Mouse (Mus musculus): ENCODE measurements around the gene 1700010I14Rik. TPM values are rescaled to one million over a fixed set of nuclear protein-coding genes. Genes with fewer than 3 reads are reported as not detected.

The 1700010I14Rik gene
- polyA plus RNA-seq, 1 experiment from 2014 or later: 2.6 TPM

GRCm38 (mm10) chr17:9031241-9032141, 43.4 kb downstream of the 1700010I14Rik start:
- H3K4me3 ChIP-seq: peak overlapping the region; percentile 30
- H3K27ac ChIP-seq (replicated peaks): no peak overlapping the region
- H3K27me3 ChIP-seq (replicated peaks; ENCODE audit: low read depth, poor library complexity, severe bottlenecking): no peaks in the 10 kb centered on the region; the same call in 1 of the 2 replicates
- H3K4me1 ChIP-seq: peaks cover 17% of the 10 kb centered on the region
- 19% methylated on average over 24 of the region's 24 CpGs for WGBS
- H3K9me3 ChIP-seq: no peaks in the 10 kb centered on the region
- DNase-seq (ENCODE audit: low spot score): peak; percentile 81
- no peaks in the 10 kb centered on the region for H3K36me3 ChIP-seq (replicated peaks)

GRCm38 (mm10) chr17:9032362-9033044, 44.4 kb downstream of the 1700010I14Rik start:
- WGBS: 67% methylated on average over 6 of the region's 6 CpGs
- no peaks in the 10 kb centered on the region; the same call in 1 of the 2 replicates for H3K27me3 ChIP-seq (replicated peaks; ENCODE audit: low read depth, poor library complexity, severe bottlenecking)
- H3K4me1 ChIP-seq: peaks cover 17% of the 10 kb centered on the region
- H3K9me3 ChIP-seq: no peaks in the 10 kb centered on the region
- no peak overlapping the region for H3K27ac ChIP-seq (replicated peaks)
- H3K4me3 ChIP-seq: no peak overlapping the region
- H3K36me3 ChIP-seq (replicated peaks): no peaks in the 10 kb centered on the region
- DNase-seq (ENCODE audit: low spot score): no peak

- Histone ChIP-seq H3K4me3 (no peak overlapping the region), H3K36me3 (replicated peaks) (no peaks in the 10 kb centered on the region), H3K4me1 (peaks cover 17% of the 10 kb centered on the region), H3K27ac (replicated peaks) (no peak overlapping the region), H3K27me3 (replicated peaks; ENCODE audit: low read depth, poor library complexity, severe bottlenecking) (no peaks in the 10 kb centered on the region; the same call in 1 of the 2 replicates), H3K9me3 (no peaks in the 10 kb centered on the region)
- DNase-seq (ENCODE audit: low spot score): no peak
- 87% methylated on average over 5 of the region's 5 CpGs for WGBS
These were observed 45.4 kb downstream of the 1700010I14Rik start for GRCm38 (mm10) chr17:9033511-9033910.

DNA sequence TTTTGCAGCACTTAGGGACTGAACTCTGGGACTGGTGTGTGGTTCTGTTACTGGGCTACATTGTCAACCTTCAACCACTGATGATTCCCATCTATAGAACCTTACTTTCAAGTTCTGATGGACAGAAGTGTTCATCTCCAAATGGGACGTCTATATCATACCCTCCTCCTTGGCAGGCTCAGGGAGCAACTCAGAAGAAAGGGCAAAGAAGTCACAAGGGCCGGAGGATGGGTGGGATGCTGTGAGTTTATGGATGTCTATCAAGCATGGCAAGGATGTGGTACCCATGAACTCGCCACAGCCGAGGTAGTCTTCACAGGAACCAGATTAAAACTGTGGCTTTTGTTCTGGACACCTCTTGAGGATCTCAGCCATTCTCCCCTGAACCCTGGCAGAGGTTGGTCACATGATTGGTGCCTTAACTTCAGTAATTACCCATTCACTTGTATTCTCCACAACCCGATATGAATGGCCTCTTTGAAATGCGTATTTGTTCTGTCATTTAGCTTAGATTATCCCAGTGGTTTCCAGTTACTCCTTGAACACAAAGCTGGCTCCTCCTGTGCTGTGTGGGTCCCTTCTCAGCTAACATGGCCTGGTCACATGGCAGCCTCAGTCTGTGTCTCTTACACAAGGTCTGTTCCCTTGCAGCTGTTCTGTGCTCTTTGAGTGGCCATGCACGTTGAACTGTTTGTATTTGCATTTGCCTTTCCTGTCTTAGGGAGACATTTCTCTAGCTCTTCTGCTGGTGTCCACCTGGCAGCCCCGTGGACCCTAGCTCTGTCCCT, 47.6 kb downstream of the 1700010I14Rik start:
- H3K4me3 ChIP-seq: no peak overlapping the region
- no peak for DNase-seq (ENCODE audit: low spot score)
- H3K9me3 ChIP-seq: no peaks in the 10 kb centered on the region
- H3K4me1 ChIP-seq: peaks cover 17% of the 10 kb centered on the region
- no peaks in the 10 kb centered on the region; the same call in 1 of the 2 replicates for H3K27me3 ChIP-seq (replicated peaks; ENCODE audit: low read depth, poor library complexity, severe bottlenecking)
- WGBS: 70% methylated on average over 8 of the region's 8 CpGs
- H3K27ac ChIP-seq (replicated peaks): no peak overlapping the region
- no peaks in the 10 kb centered on the region for H3K36me3 ChIP-seq (replicated peaks)

GRCm38 (mm10) chr17:9042723-9043122, 54.6 kb downstream of the 1700010I14Rik start:
- Histone ChIP-seq H3K27ac (replicated peaks) (no peak overlapping the region), H3K4me1 (no peaks in the 10 kb centered on the region), H3K36me3 (replicated peaks) (no peaks in the 10 kb centered on the region), H3K4me3 (no peak overlapping the region), H3K27me3 (replicated peaks; ENCODE audit: low read depth, poor library complexity, severe bottlenecking) (no peaks in the 10 kb centered on the region), H3K9me3 (no peaks in the 10 kb centered on the region)
- WGBS: 50% methylated on average over 2 of the region's 2 CpGs
- DNase-seq (ENCODE audit: low spot score): peak; percentile 56

DNA sequence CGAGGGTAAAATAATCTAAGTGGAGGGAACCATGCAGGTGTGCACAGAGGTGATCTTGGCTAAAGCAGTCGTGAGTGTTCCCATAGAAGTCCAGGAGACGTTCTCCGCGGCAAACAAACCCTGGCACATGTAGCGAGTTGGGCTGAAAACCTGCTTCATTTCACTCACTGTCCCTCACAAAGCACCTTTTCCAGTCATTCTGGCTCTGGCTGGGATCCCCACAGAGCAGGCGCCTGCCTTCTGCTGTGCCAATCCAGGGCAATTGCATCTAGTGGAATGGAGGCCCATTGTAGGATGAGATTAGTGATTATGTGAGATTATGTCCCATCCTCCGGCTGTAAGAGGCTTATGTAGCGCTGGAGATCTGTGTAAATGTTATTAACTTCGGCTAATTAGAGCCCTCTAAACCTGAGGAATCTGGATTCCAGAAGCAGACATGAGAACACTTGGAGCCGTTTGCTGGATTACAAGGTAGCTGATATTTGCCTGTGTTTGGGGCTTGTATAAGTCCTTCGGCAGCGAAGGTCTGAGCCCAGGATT, 64.4 kb downstream of the 1700010I14Rik start:
- DNase-seq (ENCODE audit: low spot score): no peak
- Histone ChIP-seq H3K9me3 (no peaks in the 10 kb centered on the region), H3K4me1 (no peaks in the 10 kb centered on the region), H3K4me3 (no peak overlapping the region), H3K27ac (replicated peaks) (no peak overlapping the region), H3K36me3 (replicated peaks) (no peaks in the 10 kb centered on the region), H3K27me3 (replicated peaks; ENCODE audit: low read depth, poor library complexity, severe bottlenecking) (no peaks in the 10 kb centered on the region)
- WGBS: 65% methylated on average over 13 of the region's 13 CpGs

- no peak for DNase-seq (ENCODE audit: low spot score)
- Histone ChIP-seq H3K27ac (replicated peaks) (no peak overlapping the region), H3K4me1 (no peaks in the 10 kb centered on the region), H3K36me3 (replicated peaks) (no peaks in the 10 kb centered on the region), H3K27me3 (replicated peaks; ENCODE audit: low read depth, poor library complexity, severe bottlenecking) (no peaks in the 10 kb centered on the region), H3K9me3 (no peaks in the 10 kb centered on the region), H3K4me3 (no peak overlapping the region)
- WGBS: 87% methylated on average over 8 of the region's 8 CpGs
These were observed 71.3 kb downstream of the 1700010I14Rik start for GRCm38 (mm10) chr17:9059360-9059932.
